Mouse (Mus musculus): Measurements from ENCODE around the gene Ankrd40. TPM values are rescaled to one million over a fixed set of nuclear protein-coding genes. Genes with fewer than 3 reads are reported as not detected.

The Ankrd40 gene
- polyA plus RNA-seq, 1 experiment from 2014 or later = 117 TPM

GRCm38 (mm10) chr11:94355521-94356217 lies 27.9 kb downstream of the Ankrd40 start:
- H3K27ac ChIP-seq = no peak overlapping the region
- no peaks in the 10 kb centered on the region for H3K79me2 ChIP-seq (ENCODE audit: inconsistent target)
- H3K4me3 ChIP-seq (ENCODE audit: inconsistent target) = no peak overlapping the region
- peaks cover 51% of the 10 kb centered on the region for H3K36me3 ChIP-seq (ENCODE audit: inconsistent target)
- 83% methylated on average over 9 of the region's 9 CpGs for WGBS (ENCODE audit: missing documents)

GRCm38 (mm10) chr11:94359168-94359567 lies 31.4 kb downstream of the Ankrd40 start:
- Histone ChIP-seq H3K4me3 (ENCODE audit: inconsistent target) (no peak overlapping the region), H3K36me3 (ENCODE audit: inconsistent target) (peaks cover 77% of the 10 kb centered on the region), H3K79me2 (ENCODE audit: inconsistent target) (no peaks in the 10 kb centered on the region), H3K27ac (no peak overlapping the region)
- 94% methylated on average over 10 of the region's 12 CpGs for WGBS (ENCODE audit: missing documents)

- Histone ChIP-seq H3K27ac (no peak overlapping the region), H3K36me3 (ENCODE audit: inconsistent target) (peaks cover 78% of the 10 kb centered on the region), H3K79me2 (ENCODE audit: inconsistent target) (no peaks in the 10 kb centered on the region), H3K4me3 (ENCODE audit: inconsistent target) (no peak overlapping the region)
- 96% methylated on average over 14 of the region's 14 CpGs for WGBS (ENCODE audit: missing documents)
These were observed 33.5 kb downstream of the Ankrd40 start for GRCm38 (mm10) chr11:94361166-94361870.

- H3K79me2 ChIP-seq (ENCODE audit: inconsistent target) = no peaks in the 10 kb centered on the region
- no peak overlapping the region for H3K4me3 ChIP-seq (ENCODE audit: inconsistent target)
- WGBS (ENCODE audit: missing documents) = 89% methylated on average over 5 of the region's 5 CpGs
- H3K36me3 ChIP-seq (ENCODE audit: inconsistent target) = peaks cover 73% of the 10 kb centered on the region
- H3K27ac ChIP-seq = no peak overlapping the region
These were observed 34.3 kb downstream of the Ankrd40 start for GRCm38 (mm10) chr11:94362101-94362500.

GRCm38 (mm10) chr11:94363690-94364089 lies 35.9 kb downstream of the Ankrd40 start:
- Histone ChIP-seq H3K36me3 (ENCODE audit: inconsistent target) (peaks cover 77% of the 10 kb centered on the region), H3K4me3 (ENCODE audit: inconsistent target) (no peak overlapping the region), H3K79me2 (ENCODE audit: inconsistent target) (no peaks in the 10 kb centered on the region), H3K27ac (no peak overlapping the region)
- WGBS (ENCODE audit: missing documents) = 96% methylated on average over 7 of the region's 7 CpGs

GRCm38 (mm10) chr11:94365340-94365739 lies 37.5 kb downstream of the Ankrd40 start:
- no peaks in the 10 kb centered on the region for H3K79me2 ChIP-seq (ENCODE audit: inconsistent target)
- H3K27ac ChIP-seq = no peak overlapping the region
- WGBS (ENCODE audit: missing documents) = 87% methylated on average over 3 of the region's 3 CpGs
- peaks cover 61% of the 10 kb centered on the region for H3K36me3 ChIP-seq (ENCODE audit: inconsistent target)
- H3K4me3 ChIP-seq (ENCODE audit: inconsistent target) = no peak overlapping the region

GRCm38 (mm10) chr11:94369981-94370380 lies 42.2 kb downstream of the Ankrd40 start:
- Histone ChIP-seq H3K36me3 (ENCODE audit: inconsistent target) (peaks cover 54% of the 10 kb centered on the region), H3K27ac (peak overlapping the region; percentile 75), H3K4me3 (ENCODE audit: inconsistent target) (no peak overlapping the region), H3K79me2 (ENCODE audit: inconsistent target) (no peaks in the 10 kb centered on the region)
- WGBS (ENCODE audit: missing documents) = 65% methylated on average over 6 of the region's 6 CpGs

GRCm38 (mm10) chr11:94370809-94371208 lies 43.0 kb downstream of the Ankrd40 start:
- WGBS (ENCODE audit: missing documents) = 0% methylated on average over 5 of the region's 5 CpGs
- no peaks in the 10 kb centered on the region for H3K79me2 ChIP-seq (ENCODE audit: inconsistent target)
- H3K4me3 ChIP-seq (ENCODE audit: inconsistent target) = no peak overlapping the region
- peak overlapping the region; percentile 75 for H3K27ac ChIP-seq
- peaks cover 57% of the 10 kb centered on the region for H3K36me3 ChIP-seq (ENCODE audit: inconsistent target)

- Histone ChIP-seq H3K79me2 (ENCODE audit: inconsistent target) (no peaks in the 10 kb centered on the region), H3K4me3 (ENCODE audit: inconsistent target) (no peak overlapping the region), H3K36me3 (ENCODE audit: inconsistent target) (peaks cover 42% of the 10 kb centered on the region), H3K27ac (no peak overlapping the region)
- WGBS (ENCODE audit: missing documents) = 88% methylated on average over 13 of the region's 13 CpGs
These were observed 46.6 kb downstream of the Ankrd40 start for GRCm38 (mm10) chr11:94374276-94374948.

- no peak overlapping the region for H3K4me3 ChIP-seq (ENCODE audit: inconsistent target)
- 55% methylated on average over 2 of the region's 2 CpGs for WGBS (ENCODE audit: missing documents)
- H3K79me2 ChIP-seq (ENCODE audit: inconsistent target) = peaks cover 30% of the 10 kb centered on the region; the same call in 1 of the 2 replicates
- peaks cover 16% of the 10 kb centered on the region; the same call in 1 of the 2 replicates for H3K36me3 ChIP-seq (ENCODE audit: inconsistent target)
- no peak overlapping the region for H3K27ac ChIP-seq
These were observed 51.3 kb downstream of the Ankrd40 start for GRCm38 (mm10) chr11:94379061-94379460.

GRCm38 (mm10) chr11:94379736-94380135 lies 51.9 kb downstream of the Ankrd40 start:
- Histone ChIP-seq H3K36me3 (ENCODE audit: inconsistent target) (peaks cover 9% of the 10 kb centered on the region; the same call in 1 of the 2 replicates), H3K27ac (no peak overlapping the region), H3K79me2 (ENCODE audit: inconsistent target) (peaks cover 36% of the 10 kb centered on the region; the same call in 1 of the 2 replicates), H3K4me3 (ENCODE audit: inconsistent target) (no peak overlapping the region)
- WGBS (ENCODE audit: missing documents) = 52% methylated on average over 8 of the region's 8 CpGs

- WGBS (ENCODE audit: missing documents) = 5% methylated on average over 10 of the region's 12 CpGs
- peak overlapping the region; percentile 86 for H3K27ac ChIP-seq
- no peaks in the 10 kb centered on the region for H3K36me3 ChIP-seq (ENCODE audit: inconsistent target)
- H3K4me3 ChIP-seq (ENCODE audit: inconsistent target) = no peak overlapping the region
- H3K79me2 ChIP-seq (ENCODE audit: inconsistent target) = peaks cover 82% of the 10 kb centered on the region; the same call in 1 of the 2 replicates
These were observed 58.4 kb downstream of the Ankrd40 start for GRCm38 (mm10) chr11:94385977-94386771.

GRCm38 (mm10) chr11:94387756-94388155 lies 60.0 kb downstream of the Ankrd40 start:
- no peak overlapping the region for H3K4me3 ChIP-seq (ENCODE audit: inconsistent target)
- H3K36me3 ChIP-seq (ENCODE audit: inconsistent target) = no peaks in the 10 kb centered on the region
- H3K79me2 ChIP-seq (ENCODE audit: inconsistent target) = peaks cover 74% of the 10 kb centered on the region
- H3K27ac ChIP-seq = no peak overlapping the region
- WGBS (ENCODE audit: missing documents) = 80% methylated on average over 4 of the region's 4 CpGs

- Histone ChIP-seq H3K36me3 (ENCODE audit: inconsistent target) (no peaks in the 10 kb centered on the region), H3K27ac (no peak overlapping the region), H3K79me2 (ENCODE audit: inconsistent target) (peaks cover 61% of the 10 kb centered on the region), H3K4me3 (ENCODE audit: inconsistent target) (no peak overlapping the region)
- 91% methylated on average over 4 of the region's 4 CpGs for WGBS (ENCODE audit: missing documents)
These were observed 61.2 kb downstream of the Ankrd40 start for GRCm38 (mm10) chr11:94389021-94389420.
